Mouse (Mus musculus): ENCODE results near the gene 4930404H24Rik.

GRCm38 (mm10) chr2:153467372-153467771 is 25.2 kb upstream of the 4930404H24Rik start:
- TF ChIP-seq CTCF (IDR thresholded peaks at IDR 0.05; ENCODE audit: low read depth): no peak
- TF ChIP-seq EP300 (IDR thresholded peaks at IDR 0.05; ENCODE audit: low read depth): no peak

All from liver, embryonic 14.5 days (tissue).